Mouse (Mus musculus) right cerebral cortex, postnatal 25 days (tissue): Measurements from ENCODE around the gene Rbm8a.

Experiments used
- DNase-seq: peaks from one replicate; pipeline ENCODE4 v3.0.0; 2022

Gene Rbm8a

GRCm38 (mm10) chr3:96673514-96673913, 43.8 kb downstream of the Rbm8a start:
- no peak for DNase-seq

- no peak for DNase-seq
Observed at GRCm38 (mm10) chr3:96674442-96674841, 44.7 kb downstream of the Rbm8a start.

- no peak for DNase-seq
Observed at GRCm38 (mm10) chr3:96675171-96675570, 45.4 kb downstream of the Rbm8a start.

GRCm38 (mm10) chr3:96675690-96676089, 46.0 kb downstream of the Rbm8a start:
- DNase-seq, result no peak

GRCm38 (mm10) chr3:96678456-96678855, 48.7 kb downstream of the Rbm8a start:
- DNase-seq, result no peak

- no peak for DNase-seq
Observed at GRCm38 (mm10) chr3:96679159-96679674, 49.5 kb downstream of the Rbm8a start.

GRCm38 (mm10) chr3:96680269-96680956, 50.7 kb downstream of the Rbm8a start:
- no peak for DNase-seq
